Mouse (Mus musculus): ENCODE data around the gene Acd.

Gene Acd

DNA sequence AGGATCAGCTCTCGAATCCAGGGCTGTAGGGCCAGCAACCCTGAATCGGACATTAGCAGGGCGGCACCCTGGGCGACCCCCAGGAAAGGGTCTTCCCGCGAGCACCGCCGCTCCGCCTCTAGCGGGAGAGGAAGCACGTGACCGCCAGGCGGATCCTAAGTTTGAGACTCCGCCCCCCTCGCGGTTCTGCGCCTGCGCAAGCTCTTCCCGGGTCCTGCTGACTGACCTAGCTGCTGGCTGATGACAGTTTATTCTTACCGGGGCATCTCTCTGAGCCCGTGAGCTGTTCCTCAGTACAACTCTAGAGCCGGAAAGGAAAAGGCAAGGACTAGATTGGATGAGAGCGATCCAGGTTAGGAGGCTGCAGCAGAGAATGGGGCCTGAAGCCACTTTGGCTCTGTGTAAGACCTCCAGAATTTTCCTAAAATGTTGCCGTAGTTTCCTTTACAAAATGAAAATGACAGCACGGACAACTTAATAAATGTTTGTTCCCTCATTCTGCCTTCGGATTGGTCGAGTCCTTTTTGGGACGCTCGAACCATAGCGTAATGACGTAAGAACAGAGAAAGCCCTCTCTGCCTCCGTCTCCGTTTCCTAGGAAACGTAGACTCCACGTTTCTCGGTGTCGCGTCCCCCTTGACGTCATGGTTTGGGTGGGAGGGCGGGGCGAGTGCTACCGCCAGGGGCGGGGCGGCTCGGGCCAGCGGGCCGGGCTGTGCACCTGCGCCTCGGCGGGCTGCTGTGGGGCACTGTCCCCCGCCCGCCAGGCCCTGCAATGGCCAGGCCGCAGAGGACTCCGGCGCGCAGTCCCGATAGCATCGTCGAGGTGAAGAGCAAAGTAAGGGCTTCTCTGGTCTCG is at the start of gene Acd, which contains the start of gene Pard6a:
Gene Acd (minus strand): TSS at position 137 of the 859 bp plus-strand sequence.
Gene Pard6a (plus strand): TSS at position 183 of the 859 bp plus-strand sequence.
- peak; percentile 98 for DNase-seq

DNA sequence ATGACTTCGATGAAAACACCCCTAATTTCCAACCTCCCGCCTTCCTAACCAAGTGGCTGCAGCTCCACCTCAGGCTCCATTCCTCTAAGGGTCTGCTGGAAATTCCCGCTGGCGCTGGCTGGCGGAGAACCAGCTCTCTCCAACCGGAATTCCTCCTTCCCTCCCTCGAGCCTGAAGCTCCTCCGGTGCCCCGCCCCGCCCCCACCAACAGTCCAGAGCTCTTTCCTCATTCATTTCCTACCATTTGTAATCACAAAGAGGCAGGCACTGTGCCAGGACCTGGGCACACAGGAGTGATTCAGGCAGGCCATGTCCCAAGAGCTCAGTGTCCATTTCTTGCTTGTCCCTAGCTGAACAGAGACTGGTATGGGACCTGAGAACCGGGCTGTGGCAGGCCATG is 49.7 kb upstream of the Acd start:
- DNase-seq: peak; percentile 76

DNA sequence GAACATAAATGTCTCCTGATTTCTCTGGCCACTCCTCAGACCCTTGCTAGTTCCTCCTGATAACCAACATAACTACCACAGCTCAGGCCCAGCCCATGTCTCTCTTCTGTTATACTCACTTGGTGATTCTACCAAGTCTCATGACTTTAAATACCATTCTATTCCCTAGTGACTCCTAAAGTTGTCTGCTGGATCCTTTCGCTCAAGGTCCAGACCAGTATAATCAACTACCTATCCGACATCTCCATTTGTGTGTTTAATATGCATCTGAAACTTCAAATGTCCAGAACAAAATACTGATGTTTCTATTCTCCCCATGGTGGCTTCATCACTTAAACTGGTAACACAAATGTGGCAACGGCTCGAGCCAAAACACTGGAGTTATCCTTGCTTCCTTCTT is 42.4 kb upstream of the Acd start:
- DNase-seq: no peak

DNA sequence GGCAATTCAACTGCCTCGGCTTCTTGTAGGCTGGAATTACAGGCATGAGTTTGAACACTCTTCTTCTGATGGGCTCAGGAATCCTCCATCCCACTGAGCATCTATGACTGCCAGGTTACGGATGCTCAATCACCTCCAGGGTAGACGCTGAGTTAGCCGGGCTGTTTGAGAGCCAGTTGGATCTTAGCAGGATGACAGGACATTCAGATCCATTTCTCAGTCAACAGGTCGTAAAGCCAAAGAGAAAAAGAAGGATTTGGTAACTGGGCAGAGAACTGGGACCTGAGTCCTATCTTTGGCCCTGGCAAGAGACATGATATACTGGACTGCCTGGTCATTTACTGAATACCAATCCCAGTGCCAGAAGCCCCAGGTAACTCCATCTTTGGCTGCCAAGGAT is 38.3 kb upstream of the Acd start:
- DNase-seq: no peak

DNA sequence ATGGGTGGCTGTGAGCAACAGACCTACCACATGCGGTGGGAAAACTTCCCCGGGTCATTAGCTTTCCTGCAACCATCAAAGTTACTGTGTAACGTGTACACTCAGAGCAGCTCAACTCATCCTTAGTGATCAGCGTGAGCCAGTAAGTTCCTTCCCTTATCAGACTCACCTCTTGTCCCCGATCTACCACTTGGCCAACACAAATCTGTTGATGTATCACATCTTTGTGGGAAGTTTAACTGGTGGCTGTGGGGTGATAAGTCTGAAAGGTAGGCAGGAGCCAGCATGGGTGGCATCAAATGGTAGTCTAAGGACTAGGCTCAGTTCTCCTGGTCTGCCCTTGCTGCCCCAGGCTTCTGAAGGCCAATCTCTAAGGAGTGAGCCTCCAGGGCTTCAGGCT is 31.3 kb upstream of the Acd start:
- no peak for DNase-seq

DNA sequence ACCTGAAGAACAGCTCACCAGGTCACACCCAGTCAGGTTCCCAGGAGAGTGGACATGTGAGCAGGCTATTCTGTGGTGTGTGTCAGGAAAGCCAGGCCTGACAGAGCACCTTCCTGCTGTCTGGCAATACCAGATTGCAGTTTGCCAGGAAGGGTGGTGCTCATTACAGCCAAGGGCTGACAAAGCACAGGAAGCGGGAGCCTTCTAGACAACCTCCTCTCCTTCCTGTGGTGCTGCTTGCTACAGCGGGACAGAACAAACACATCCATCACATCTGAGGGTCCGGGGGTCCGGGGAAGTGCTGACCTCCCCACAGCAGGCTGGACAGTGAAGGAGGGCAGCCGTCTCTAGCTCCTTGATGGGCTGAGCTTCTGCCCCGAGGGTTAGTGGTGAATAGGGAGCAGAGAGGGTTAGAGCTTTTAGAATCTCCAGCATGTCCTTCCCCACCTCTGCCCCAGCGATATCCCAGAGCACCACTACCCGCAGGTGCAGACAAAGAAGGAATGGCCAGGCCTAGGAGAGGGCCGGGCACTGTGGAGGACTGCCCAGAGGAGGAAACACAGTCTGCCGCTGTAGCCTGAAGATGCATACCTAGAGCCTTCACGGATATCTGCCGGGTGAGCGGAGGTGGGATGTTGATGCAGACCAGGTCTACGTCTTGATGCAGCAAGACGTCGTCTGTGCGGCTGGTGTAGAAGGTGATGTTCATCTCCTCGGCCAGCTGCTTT is 26.7 kb upstream of the Acd start:
- DNase-seq: no peak

DNA sequence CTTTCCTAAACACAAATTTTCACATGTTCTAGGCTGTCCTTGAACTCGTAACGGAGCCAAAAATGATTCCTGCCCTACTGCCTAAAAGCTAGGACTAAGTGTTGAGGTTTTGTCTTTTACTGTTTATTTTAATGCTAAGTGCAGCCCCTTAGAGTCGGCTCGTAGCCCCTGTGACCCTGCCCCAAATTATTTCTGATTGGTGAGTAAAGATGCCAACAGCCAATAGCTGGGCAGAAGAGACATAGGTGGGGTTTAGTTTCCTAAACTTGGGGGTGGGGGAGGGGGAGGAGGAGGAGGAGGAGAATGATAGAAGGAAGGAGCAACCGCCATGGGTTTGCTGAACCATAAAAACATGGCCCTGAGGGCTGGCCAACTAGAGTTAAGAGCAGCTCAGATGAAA is 24.8 kb upstream of the Acd start:
- no peak for DNase-seq

DNA sequence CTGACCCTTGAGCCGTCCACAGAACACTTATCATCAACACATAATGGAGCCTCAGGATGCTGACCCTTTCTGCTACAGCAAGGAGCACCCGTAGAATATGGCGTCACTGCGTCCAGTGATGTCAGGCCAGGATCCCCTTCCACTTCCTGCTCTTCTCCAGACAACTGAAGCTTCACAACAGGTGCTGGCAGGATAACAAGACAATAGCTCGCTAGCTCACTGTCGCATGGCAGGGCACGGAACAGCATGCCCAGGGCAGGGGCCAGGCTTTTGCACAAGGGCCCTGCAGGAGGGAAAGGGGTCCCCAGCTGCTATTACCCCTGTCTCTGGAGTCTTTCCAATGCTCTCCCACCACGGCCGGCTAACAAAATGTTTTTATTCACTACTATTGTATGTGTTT is 22.0 kb upstream of the Acd start:
- no peak for DNase-seq

DNA sequence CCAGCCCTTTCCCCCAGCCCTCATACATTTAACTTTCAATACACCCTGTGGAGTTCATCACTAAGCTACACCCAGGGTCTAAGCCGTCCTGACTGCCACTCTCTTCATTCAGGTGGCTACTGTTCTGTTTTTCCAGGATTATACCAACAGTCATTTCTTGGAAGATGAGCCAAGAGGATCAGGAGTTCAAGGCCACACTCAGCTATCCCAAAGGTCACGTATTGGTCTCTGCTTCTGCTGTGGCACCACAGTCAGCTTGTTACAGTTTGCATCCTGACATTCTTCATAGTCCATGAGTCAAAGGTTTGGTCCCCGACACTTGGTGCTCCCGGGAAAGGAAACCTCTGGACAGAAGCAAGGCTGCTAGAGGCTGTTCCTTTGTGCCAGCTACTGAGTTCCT is 18.7 kb upstream of the Acd start:
- no peak for DNase-seq

DNA sequence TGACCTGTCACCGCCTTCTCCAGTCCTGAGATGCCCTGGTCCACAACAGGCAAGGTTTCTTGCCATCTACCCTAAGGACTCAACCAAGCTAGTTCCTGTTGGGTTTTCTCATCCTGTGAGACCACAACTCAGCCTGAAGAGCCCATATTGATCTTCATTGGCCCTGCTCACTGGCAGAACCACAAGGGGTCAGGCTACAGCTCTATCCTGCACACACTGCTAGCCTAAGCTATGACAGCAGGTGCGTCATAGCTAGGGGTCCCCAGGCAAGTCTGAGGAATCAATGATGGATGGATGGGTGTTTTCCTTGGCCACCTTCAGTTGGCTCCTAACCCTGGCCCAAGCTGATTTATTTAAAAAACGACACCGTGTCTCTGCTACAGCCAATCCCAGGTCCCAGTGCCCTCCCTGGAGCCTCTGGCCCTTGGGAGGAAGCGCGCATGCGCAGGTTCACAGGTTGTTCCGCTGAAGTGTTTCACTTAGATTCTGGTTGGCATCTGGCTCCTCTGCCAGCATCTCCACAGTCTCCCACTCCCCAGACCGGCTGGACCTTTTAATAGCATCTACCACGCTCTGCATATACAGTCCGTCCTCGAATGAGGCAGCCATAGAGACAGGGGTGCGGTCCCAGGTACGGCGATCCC is 15.5 kb upstream of the Acd start:
- DNase-seq: no peak

DNA sequence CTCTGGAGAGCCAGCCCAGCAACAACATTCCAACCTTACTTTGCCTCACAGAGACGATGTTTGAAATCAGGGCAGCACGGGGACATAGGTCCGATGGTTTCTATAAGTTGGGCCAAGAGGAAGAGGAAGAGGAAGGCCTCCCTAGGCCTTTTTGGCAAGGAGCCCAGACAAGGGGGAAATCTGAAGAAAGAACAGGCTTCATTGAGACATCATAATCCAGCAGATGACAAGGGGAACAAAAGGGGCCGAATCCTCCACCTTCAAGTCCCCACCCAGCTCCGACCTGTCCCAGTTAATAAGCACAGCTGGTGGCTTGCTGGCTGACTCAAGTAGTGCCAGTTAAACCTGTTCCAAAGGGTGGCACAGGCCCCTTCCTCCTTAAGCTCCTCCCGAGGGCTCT is 14.1 kb upstream of the Acd start:
- no peak for DNase-seq

DNA sequence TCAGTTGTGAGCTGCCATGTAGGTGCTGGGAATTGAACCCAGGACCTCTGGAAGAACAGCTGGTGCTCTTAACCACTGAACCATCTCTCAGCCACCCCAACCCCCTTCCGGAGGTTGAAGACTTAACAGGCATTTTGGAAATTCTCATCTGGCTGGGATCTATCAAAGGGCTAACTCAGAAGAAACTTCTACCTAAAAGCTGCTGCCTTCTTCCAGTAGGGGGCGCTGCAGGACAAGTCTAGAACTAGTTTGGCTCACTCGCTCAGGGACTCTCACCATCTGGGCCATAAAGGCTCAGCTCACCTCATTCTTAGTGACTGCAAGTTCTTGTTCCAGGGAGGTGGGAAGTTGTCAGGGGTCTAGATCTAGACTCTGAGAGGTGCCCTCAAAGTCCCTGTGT is 13.2 kb upstream of the Acd start:
- DNase-seq: peak; percentile 85

DNA sequence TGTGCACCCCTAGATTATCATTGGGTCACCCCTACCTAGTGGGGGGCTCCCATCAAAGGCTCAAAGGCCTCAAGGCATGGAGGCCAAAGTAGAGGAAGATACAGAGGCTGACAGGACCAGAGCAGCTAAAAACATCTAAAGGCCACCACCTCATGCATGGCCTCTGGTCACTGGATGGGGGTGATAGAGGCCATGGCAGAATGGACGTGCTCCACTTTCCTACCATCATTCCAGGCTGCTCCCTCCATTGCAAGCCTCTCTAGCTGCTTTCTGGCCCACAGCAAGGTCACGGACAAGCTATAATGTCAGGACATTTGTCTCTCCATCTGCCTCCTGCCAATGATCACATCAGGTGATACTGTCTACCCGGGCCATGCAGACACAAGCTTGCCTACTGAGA is 11.4 kb upstream of the Acd start:
- no peak for DNase-seq

DNA sequence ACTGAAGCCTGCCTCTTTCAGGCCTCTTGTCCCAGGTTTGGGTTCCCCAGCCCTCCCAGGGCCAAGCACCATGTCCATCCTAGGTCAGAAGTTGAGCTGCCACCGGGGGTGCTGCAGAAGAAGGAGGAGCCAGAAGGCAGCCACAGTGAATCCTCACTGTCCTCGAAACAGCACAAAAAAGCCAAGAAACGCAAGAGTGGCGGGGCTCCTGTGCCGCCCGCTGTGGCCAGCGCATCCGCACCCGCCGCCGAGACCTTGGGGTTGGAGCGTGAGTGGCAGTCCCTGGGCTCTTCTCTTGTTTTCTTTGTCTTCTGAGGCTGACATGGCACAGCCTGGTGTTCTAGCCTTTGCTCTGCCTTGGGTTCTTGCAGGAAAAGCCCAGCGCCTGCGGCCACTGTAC is 8.4 kb upstream of the Acd start:
- DNase-seq: no peak

DNA sequence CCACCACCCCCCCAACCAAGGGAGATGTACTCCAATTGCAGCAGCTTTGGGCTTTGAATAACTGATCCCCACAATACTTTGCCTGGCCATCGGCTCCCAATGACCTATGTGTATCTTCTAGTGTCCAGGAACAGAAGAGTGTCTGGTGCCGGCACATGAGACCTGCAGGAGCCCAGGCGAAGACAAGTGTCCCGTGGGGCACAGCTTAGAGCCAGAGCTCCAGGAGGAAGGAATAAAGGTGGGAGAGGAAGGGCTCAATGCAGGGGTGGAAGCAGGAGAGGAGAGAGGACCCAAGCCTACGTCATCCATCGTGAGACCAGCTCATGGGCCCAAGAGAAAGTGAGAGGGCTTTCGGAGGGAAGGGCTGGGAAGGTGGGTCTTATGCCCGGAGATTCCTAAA is 7.8 kb upstream of the Acd start:
- no peak for DNase-seq

DNA sequence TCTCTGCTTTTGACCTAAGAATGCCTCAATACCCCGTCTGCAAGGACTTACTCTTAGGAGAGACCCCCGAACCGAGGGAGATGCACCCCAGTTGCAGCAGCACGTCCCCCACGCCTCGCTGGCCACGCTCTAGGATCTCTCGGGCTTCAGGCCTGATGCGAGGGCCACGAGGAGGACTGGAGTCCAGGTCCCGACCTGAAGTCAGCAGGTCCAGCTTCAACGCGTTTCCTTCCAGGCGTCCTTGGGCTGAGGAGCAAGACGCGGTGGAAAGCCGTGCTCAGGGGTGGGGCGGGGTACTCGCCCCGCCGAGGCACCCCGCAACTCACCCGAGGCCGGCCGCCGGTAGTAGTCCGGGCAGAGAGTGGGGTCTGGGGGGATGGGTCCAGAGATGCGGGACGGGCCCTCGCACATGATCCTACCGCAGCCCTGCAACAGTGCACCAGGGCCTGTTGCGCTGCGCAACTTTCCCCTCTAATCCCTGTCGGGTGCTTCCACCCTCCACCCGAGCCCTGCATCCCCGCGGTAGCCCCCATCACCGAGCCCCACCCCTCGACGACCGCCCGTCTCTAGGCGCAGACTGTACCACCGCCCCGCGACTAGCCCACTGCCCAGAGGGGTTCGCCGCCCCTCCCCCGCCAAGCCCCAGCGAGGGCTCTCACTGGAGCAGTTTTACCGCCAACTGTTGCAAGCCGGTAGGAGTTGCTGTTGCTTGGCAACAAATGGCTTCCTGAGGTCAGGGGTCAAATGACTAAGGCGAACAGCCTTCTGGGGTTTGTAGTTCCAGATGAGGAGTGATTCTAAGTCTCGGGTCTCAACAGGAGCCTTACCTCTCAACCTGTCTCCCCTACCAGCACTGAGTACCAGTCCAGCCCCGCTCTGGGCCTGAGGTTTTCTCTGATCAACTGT is 6.8 kb upstream of the Acd start, which contains the start of the genes 4933405L10Rik and Enkd1:
Gene 4933405L10Rik (plus strand): TSS at position 158 of the 906 bp plus-strand sequence.
Gene Enkd1 (minus strand): TSS at position 713 of the 906 bp plus-strand sequence.
- peak; percentile 82 for DNase-seq

DNA sequence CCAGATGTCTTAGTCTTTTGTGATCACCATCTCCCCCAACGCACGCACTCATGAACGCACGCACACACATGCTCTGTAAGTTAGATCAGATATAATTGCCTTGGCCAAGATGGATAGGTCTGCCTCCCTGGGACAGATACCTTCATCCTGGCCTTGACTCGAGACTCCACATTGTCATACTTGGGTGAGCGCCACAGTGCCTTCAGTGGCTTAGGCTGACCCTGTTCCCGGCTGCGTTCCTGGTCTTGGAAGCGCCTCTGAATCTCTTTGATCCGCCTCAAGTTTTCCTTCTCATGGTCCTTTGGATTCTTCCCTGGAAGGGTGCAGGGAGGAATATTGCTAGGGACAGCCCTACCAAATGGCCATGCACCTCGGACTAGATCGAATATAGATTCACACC is 5.5 kb upstream of the Acd start:
- DNase-seq: no peak

DNA sequence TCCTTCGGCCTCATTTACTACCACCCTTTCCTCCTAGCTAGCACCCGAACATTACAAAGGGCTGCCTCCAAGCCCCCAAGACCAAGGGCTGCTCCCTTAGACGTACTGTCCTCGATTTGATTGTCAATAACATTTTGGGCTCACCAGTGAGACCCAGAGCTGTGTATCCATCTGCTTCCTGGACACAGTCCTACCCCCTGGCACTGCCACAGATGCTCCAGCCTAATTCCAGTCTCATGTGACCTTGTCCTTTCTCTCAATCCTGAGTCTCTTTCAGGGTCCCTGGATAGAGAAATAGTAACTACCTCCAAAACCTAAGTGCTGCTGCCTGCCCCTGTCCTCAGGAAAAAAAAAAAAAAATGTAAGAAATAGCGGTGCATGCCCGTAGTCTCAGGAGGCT is 4.1 kb upstream of the Acd start:
- no peak for DNase-seq

DNA sequence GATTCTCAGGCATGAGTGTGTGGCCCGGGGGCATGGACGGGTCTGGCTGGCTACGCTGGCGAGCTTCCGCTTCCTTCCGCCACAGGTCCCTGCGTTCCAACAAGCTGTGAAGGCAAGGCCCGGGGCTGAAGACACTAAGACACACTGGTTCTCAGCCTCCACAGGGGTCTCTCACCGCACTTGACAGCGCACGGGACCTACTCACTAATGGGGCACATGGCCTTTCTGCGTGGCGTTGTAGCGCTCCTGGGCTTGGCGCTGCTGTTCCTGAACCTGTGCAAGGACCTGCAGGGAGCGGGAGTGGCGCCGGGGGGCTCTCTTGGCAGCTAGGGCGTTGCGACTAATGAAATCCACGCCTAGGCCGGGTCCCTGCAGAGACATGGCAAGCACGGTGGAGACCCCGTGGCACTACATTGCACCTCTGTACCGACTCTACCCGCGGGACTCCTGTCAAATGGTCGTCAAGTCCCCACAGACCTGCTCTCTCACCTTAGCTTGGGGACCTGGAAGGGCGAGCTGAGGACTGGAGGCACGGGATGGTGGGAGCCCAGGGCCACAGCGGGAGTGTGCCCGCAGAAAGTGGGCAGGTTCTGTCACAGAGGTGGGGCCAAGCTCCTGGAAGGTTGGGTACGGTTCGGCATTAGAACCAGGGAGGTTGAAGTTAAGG is 3.4 kb upstream of the Acd start:
- DNase-seq: no peak

DNA sequence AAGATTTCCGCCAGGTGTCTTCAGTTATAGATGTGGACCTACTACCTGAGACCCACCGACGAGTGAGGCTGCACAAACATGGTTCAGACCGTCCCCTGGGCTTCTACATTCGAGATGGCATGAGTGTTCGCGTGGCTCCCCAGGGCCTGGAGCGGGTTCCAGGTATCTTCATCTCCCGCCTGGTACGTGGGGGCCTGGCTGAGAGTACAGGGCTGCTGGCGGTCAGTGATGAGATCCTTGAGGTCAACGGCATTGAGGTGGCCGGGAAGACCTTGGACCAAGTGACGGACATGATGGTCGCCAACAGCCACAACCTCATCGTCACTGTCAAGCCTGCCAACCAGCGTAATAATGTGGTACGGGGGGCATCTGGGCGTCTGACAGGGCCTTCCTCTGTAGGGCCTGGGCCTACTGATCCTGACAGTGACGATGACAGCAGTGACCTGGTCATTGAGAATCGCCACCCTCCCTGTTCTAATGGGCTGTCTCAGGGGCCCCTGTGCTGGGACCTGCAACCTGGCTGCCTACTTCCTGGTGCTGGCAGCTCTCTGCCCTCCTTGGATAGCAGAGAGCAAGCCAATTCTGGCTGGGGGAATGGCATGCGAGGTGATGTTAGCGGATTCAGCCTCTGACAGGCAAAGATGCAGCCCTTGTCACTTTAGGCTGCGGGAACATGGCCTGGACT is 2.0 kb upstream of the Acd start:
- DNase-seq: no peak

DNA sequence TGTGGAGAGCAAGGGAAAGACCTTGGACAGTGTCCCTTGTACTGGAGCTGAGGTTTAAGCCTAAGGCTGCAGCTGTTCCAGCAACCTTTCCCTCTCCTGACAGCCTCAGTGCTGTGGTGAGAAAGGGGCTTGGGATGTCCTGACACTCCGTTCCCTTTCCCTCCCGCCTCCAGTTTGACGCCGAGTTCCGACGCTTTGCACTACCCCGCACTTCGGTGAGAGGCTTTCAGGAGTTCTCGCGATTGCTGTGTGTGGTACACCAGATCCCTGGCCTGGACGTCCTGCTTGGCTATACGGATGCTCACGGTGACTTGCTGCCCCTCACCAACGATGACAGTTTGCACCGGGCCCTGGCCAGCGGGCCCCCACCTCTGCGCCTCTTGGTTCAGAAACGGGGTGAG is 1.1 kb upstream of the Acd start:
- DNase-seq: no peak
